In the genomic region with DNA sequence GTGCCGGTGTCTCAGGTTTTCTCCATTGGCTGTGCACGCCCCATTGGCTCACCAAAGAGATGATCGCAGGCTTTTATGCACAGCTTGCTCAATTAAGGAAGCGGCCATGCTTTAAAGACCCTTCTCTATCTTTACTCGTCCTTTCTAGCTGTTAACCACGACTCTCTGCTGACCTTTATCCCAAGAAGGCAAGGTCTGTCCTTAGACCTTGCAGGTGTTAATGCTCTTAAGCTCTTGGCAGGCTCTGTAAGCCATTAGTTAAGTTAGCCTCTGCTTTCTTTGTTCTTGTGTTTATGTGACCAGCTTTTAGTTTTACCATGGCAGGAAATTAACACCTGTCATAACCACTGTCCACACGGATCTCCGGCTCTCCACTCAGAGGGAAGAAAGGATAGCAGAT, we compare ENCODE assay signal across 8 mouse cellular contexts. TPM values are rescaled to one million over a fixed set of nuclear protein-coding genes. Genes with fewer than 3 reads are reported as not detected.
A peak's percentile ranks its signal among the peaks of the same experiment; 100 is the strongest.
DNase-seq lines count a peak whose midpoint lies in the region; ATAC-seq lines count a peak whose summit lies in the region.

No protein-coding gene starts in this region.

- intact Hi-C loops in gastrocnemius, postnatal 36 days (cut with DNase I) = loop anchor here (10.0 kb wide), 1 partner anchor 159 kb away; the partner anchor contains the start of gene Smim8

- H3K27me3 ChIP-seq in lung, embryonic 16.5 days (ENCODE audit: control insufficient read depth, insufficient read depth, low read depth, low read length) = no peaks in the 10 kb centered on the region
- no peaks in the 10 kb centered on the region for H3K27me3 ChIP-seq in forebrain, embryonic 14.5 days (replicated peaks; ENCODE audit: control insufficient read depth, insufficient read depth, low read length)
- H3K27me3 ChIP-seq in limb, embryonic 13.5 days = no peaks in the 10 kb centered on the region
- H3K27me3 ChIP-seq in stomach, embryonic 15.5 days (replicated peaks) = no peaks in the 10 kb centered on the region

- peak overlapping the region; percentile 94; the same call in 1 of the 2 replicates for H3K9ac ChIP-seq in lung, embryonic 16.5 days (ENCODE audit: low read length)
- peak overlapping the region; percentile 83 for H3K9ac ChIP-seq in forebrain, embryonic 14.5 days (ENCODE audit: low read length)
- H3K9ac ChIP-seq in limb, embryonic 13.5 days = peak overlapping the region; percentile 86; the same call in 1 of the 2 replicates
- no peak overlapping the region for H3K9ac ChIP-seq in stomach, embryonic 15.5 days

- 71% methylated on average over 8 of the region's 8 CpGs for WGBS in lung, embryonic 16.5 days
- WGBS in forebrain, embryonic 14.5 days = 33% methylated on average over 8 of the region's 8 CpGs
- 74% methylated on average over 8 of the region's 8 CpGs for WGBS in limb, embryonic 13.5 days
- WGBS in stomach, embryonic 15.5 days = 67% methylated on average over 8 of the region's 8 CpGs

- DNase-seq in lung, postnatal 10 days = no peak
- DNase-seq in forebrain, embryonic 14.5 days (ENCODE audit: low spot score) = no peak
- no peak for DNase-seq in gastrocnemius, postnatal 36 days
- DNase-seq in adrenal gland, adult 2 months = no peak
- DNase-seq in ovary, adult 18-20 months (ENCODE audit: low spot score) = no peak

- peaks cover 15% of the 10 kb centered on the region for H3K4me1 ChIP-seq in lung, embryonic 16.5 days (replicated peaks; ENCODE audit: control insufficient read depth, insufficient read depth, low read length)
- peaks cover 15% of the 10 kb centered on the region for H3K4me1 ChIP-seq in forebrain, embryonic 14.5 days (ENCODE audit: control insufficient read depth, insufficient read depth, low read length)
- peaks cover 21% of the 10 kb centered on the region for H3K4me1 ChIP-seq in limb, embryonic 13.5 days
- peaks cover 11% of the 10 kb centered on the region for H3K4me1 ChIP-seq in stomach, embryonic 15.5 days

- ATAC-seq in lung, embryonic 16.5 days (ENCODE audit: low read depth) = no peak
- no peak for ATAC-seq in forebrain, embryonic 14.5 days
- no peak for ATAC-seq in limb, embryonic 13.5 days (ENCODE audit: low FRiP score, low read depth)
- ATAC-seq in stomach, embryonic 15.5 days (ENCODE audit: insufficient read depth, low FRiP score, low read depth) = no peak

- peak overlapping the region; percentile 64 for H3K4me2 ChIP-seq in lung, embryonic 16.5 days (ENCODE audit: low read depth, low read length)
- peak overlapping the region; percentile 95 for H3K4me2 ChIP-seq in forebrain, embryonic 14.5 days (ENCODE audit: low read length)
- H3K4me2 ChIP-seq in limb, embryonic 13.5 days (replicated peaks) = peak overlapping the region; percentile 92
- H3K4me2 ChIP-seq in stomach, embryonic 15.5 days = peak overlapping the region; percentile 73

- peak overlapping the region; percentile 89; the same call in 1 of the 2 replicates for H3K4me3 ChIP-seq in lung, embryonic 16.5 days (ENCODE audit: low read length)
- H3K4me3 ChIP-seq in forebrain, embryonic 14.5 days (ENCODE audit: low read depth, low read length) = peak overlapping the region; percentile 58; the same call in 1 of the 2 replicates
- peak overlapping the region; percentile 85 for H3K4me3 ChIP-seq in limb, embryonic 13.5 days
- H3K4me3 ChIP-seq in stomach, embryonic 15.5 days (replicated peaks) = peak overlapping the region; percentile 78; the same call in 1 of the 2 replicates

- H3K36me3 ChIP-seq in lung, embryonic 16.5 days (ENCODE audit: control insufficient read depth, insufficient read depth, low read length) = 0 out of 2 replicates have a peak, but pooled peaks cover 2% of the 10 kb centered on the region
- peaks cover 7% of the 10 kb centered on the region; the same call in 1 of the 2 replicates for H3K36me3 ChIP-seq in forebrain, embryonic 14.5 days (ENCODE audit: control insufficient read depth, insufficient read depth, low read length)
- peaks cover 6% of the 10 kb centered on the region for H3K36me3 ChIP-seq in limb, embryonic 13.5 days
- no peaks in the 10 kb centered on the region for H3K36me3 ChIP-seq in stomach, embryonic 15.5 days

- H3K9me3 ChIP-seq in lung, embryonic 16.5 days (ENCODE audit: control insufficient read depth, low read length) = no peaks in the 10 kb centered on the region
- no peaks in the 10 kb centered on the region for H3K9me3 ChIP-seq in forebrain, embryonic 14.5 days (replicated peaks; ENCODE audit: control insufficient read depth, low read length)
- no peaks in the 10 kb centered on the region for H3K9me3 ChIP-seq in limb, embryonic 13.5 days
- H3K9me3 ChIP-seq in stomach, embryonic 15.5 days = no peaks in the 10 kb centered on the region

- H3K27ac ChIP-seq in lung, embryonic 16.5 days (ENCODE audit: low read length) = no peak overlapping the region
- H3K27ac ChIP-seq in forebrain, embryonic 14.5 days (ENCODE audit: low read depth, low read length) = no peak overlapping the region
- no peak overlapping the region for H3K27ac ChIP-seq in limb, embryonic 13.5 days
- no peak overlapping the region for H3K27ac ChIP-seq in stomach, embryonic 15.5 days

RNA-seq across cellular contexts. Expression of gene Rars2, which starts 1.4 kb away (rescaled TPM):
- 58.5 and 59.2 TPM in 2 replicates for polyA plus RNA-seq in lung, embryonic 16.5 days (2015; fragmentation: Nextera tagmentation; extraction: Ambion mirVana)
- 54.2 and 54.4 TPM in 2 replicates for polyA plus RNA-seq in forebrain, embryonic 14.5 days (2014; fragmentation: Nextera tagmentation; extraction: Ambion mirVana)
- polyA plus RNA-seq in limb, embryonic 13.5 days (2015; fragmentation: Nextera tagmentation; extraction: Ambion mirVana) = 66.0 and 67.5 TPM in 2 replicates
- polyA plus RNA-seq in stomach, embryonic 15.5 days (2015; fragmentation: Nextera tagmentation; extraction: Ambion mirVana) = 66.1 and 68.9 TPM in 2 replicates
- 10 to 100 TPM; 15.2 to 18.2 TPM for total RNA-seq in gastrocnemius, postnatal 36 days (2021)
- 10 to 100 TPM; 35.8 to 36.5 TPM for total RNA-seq in adrenal gland, adult 2 months (2021)
- 3.3 and 3.9 TPM in 2 replicates for polyA plus RNA-seq in adrenal gland, adult 2 months (2012; rRNA removed)

RNA-seq across cellular contexts. Expression of gene Orc3, which starts 1.4 kb away (rescaled TPM):
- 84.9 TPM in 2 replicates for polyA plus RNA-seq in lung, embryonic 16.5 days (2015; fragmentation: Nextera tagmentation; extraction: Ambion mirVana)
- 103 and 115 TPM in 2 replicates for polyA plus RNA-seq in forebrain, embryonic 14.5 days (2014; fragmentation: Nextera tagmentation; extraction: Ambion mirVana)
- polyA plus RNA-seq in limb, embryonic 13.5 days (2015; fragmentation: Nextera tagmentation; extraction: Ambion mirVana) = 97.2 and 98.4 TPM in 2 replicates
- polyA plus RNA-seq in stomach, embryonic 15.5 days (2015; fragmentation: Nextera tagmentation; extraction: Ambion mirVana) = 71.9 and 81.5 TPM in 2 replicates
- total RNA-seq in gastrocnemius, postnatal 36 days (2021) = 10 to 100 TPM; 32.7 to 36.2 TPM
- total RNA-seq in adrenal gland, adult 2 months (2021) = 10 to 100 TPM; 55.7 to 58.1 TPM
- 5.3 and 8.2 TPM in 2 replicates for polyA plus RNA-seq in adrenal gland, adult 2 months (2012; rRNA removed)

Comparison
In these comparisons a context has a peak if more than half of its experiments do, and no peak if none do; other contexts are left out.
1. RNA of gene Rars2, which starts 1.4 kb away (polyA plus RNA-seq): 66.0 to 67.5 TPM in limb, embryonic 13.5 days, 66.1 to 68.9 TPM in stomach, embryonic 15.5 days, 58.5 to 59.2 TPM in lung, embryonic 16.5 days and 54.2 to 54.4 TPM in forebrain, embryonic 14.5 days; 3.3 to 3.9 TPM in adrenal gland, adult 2 months; every median in the first group is over 10 times any median in the second.
2. Peak in every context shown above with its lines, with median percentiles within 50 percentile points of each other: H3K4me2 ChIP-seq and H3K4me3 ChIP-seq.